ENCODE assay signal across 8 mouse cellular contexts in genomic region chr11:118400566-118400936, GRCm38 (mm10). TPM values are rescaled to one million over a fixed set of nuclear protein-coding genes. Genes with fewer than 3 reads are reported as not detected.
A peak's percentile ranks its signal among the peaks of the same experiment; 100 is the strongest.
DNase-seq lines count a peak whose midpoint lies in the region; ATAC-seq and TF ChIP-seq lines count a peak whose summit lies in the region.

No protein-coding gene starts in this region.

- H3K4me3 ChIP-seq in layer of hippocampus, adult 2 months = peak overlapping the region; percentile 17
- peak overlapping the region; percentile 34 for H3K4me3 ChIP-seq in liver, embryonic 15.5 days (replicated peaks)
- no peak overlapping the region for H3K4me3 ChIP-seq in forebrain, embryonic 11.5 days (ENCODE audit: low read depth, low read length)

- H3K9ac ChIP-seq in liver, embryonic 15.5 days = no peak overlapping the region
- no peak overlapping the region for H3K9ac ChIP-seq in forebrain, embryonic 11.5 days (ENCODE audit: low read length)

- H3K36me3 ChIP-seq in liver, embryonic 15.5 days (replicated peaks) = peaks cover 14% of the 10 kb centered on the region
- H3K36me3 ChIP-seq in forebrain, embryonic 11.5 days (ENCODE audit: control insufficient read depth, insufficient read depth, low read length) = no peaks in the 10 kb centered on the region; the same call in 1 of the 2 replicates

- TF ChIP-seq CTCF in layer of hippocampus, adult 2 months (conservative IDR thresholded peaks at IDR 0.05) = no peak

- peak overlapping the region; percentile 55 for H3K4me2 ChIP-seq in liver, embryonic 15.5 days
- H3K4me2 ChIP-seq in forebrain, embryonic 11.5 days (ENCODE audit: low read depth, low read length, severe bottlenecking) = no peak overlapping the region

- no peak for ATAC-seq in liver, embryonic 15.5 days (ENCODE audit: insufficient read depth)
- no peak for ATAC-seq in forebrain, embryonic 11.5 days (replicated peaks; ENCODE audit: low FRiP score)

- no peak for DNase-seq in layer of hippocampus, adult 2 months (ENCODE audit: low spot score in 2 of 2)
- no peak for DNase-seq in layer of hippocampus, adult 11-12 months (ENCODE audit: low spot score)
- DNase-seq in cerebellum, postnatal 25 days = peak; percentile 5 to 35
- DNase-seq in heart, postnatal 10 days = peak; percentile 60 to 61
- peak; percentile 4 for DNase-seq in urinary bladder, postnatal 25 days (ENCODE audit: low spot score)
- DNase-seq in forebrain, embryonic 11.5 days (ENCODE audit: low spot score) = no peak
- no peak for DNase-seq in right cerebral cortex, postnatal 36 days (ENCODE audit: low spot score in 2 of 2)

- H3K9me3 ChIP-seq in liver, embryonic 15.5 days (replicated peaks) = no peaks in the 10 kb centered on the region
- H3K9me3 ChIP-seq in forebrain, embryonic 11.5 days (ENCODE audit: control insufficient read depth, low read length) = no peaks in the 10 kb centered on the region

- intact Hi-C loops in heart, postnatal 10 days (cut with DNase I) = loop anchor here (10.0 kb wide), 1 partner anchor 316 kb away; no protein-coding TSS in a partner anchor

- no peaks in the 10 kb centered on the region for H3K27me3 ChIP-seq in liver, embryonic 15.5 days
- no peaks in the 10 kb centered on the region for H3K27me3 ChIP-seq in forebrain, embryonic 11.5 days (ENCODE audit: control insufficient read depth, insufficient read depth, low read length)

- peaks cover 35% of the 10 kb centered on the region for H3K4me1 ChIP-seq in liver, embryonic 15.5 days (replicated peaks)
- H3K4me1 ChIP-seq in forebrain, embryonic 11.5 days (replicated peaks; ENCODE audit: control insufficient read depth, insufficient read depth, low read length) = no peaks in the 10 kb centered on the region

- 10% methylated on average over 6 of the region's 6 CpGs for WGBS in liver, embryonic 15.5 days (ENCODE audit: insufficient replicate concordance)
- WGBS in forebrain, embryonic 11.5 days = 56% methylated on average over 6 of the region's 6 CpGs

- peak overlapping the region; percentile 91 for H3K27ac ChIP-seq in layer of hippocampus, adult 2 months
- peak overlapping the region; percentile 51 for H3K27ac ChIP-seq in liver, embryonic 15.5 days (replicated peaks)
- no peak overlapping the region for H3K27ac ChIP-seq in forebrain, embryonic 11.5 days (ENCODE audit: low read depth, low read length)

RNA-seq across cellular contexts. Expression of gene Lgals3bp, which starts 1.3 kb away (rescaled TPM):
- 10 to 100 TPM; 17.8 to 18.3 TPM for total RNA-seq in layer of hippocampus, adult 2 months (2021)
- 10 to 100 TPM; 31.3 to 31.7 TPM for total RNA-seq in heart, postnatal 10 days (2021)
- polyA plus RNA-seq in liver, embryonic 15.5 days (2015; fragmentation: Nextera tagmentation; extraction: Ambion mirVana) = 42.7 and 43.9 TPM in 2 replicates
- polyA plus RNA-seq in forebrain, embryonic 11.5 days (2014; fragmentation: Nextera tagmentation; extraction: Ambion mirVana) = 0.71 and 1.1 TPM in 2 replicates

RNA-seq across cellular contexts. Expression of gene Cant1, which starts 18.3 kb away (rescaled TPM):
- total RNA-seq in layer of hippocampus, adult 2 months (2021) = 10 to 100 TPM; 38.0 to 40.5 TPM
- 10 to 100 TPM; 20.4 to 22.0 TPM for total RNA-seq in heart, postnatal 10 days (2021)
- polyA plus RNA-seq in liver, embryonic 15.5 days (2015; fragmentation: Nextera tagmentation; extraction: Ambion mirVana) = 9.9 and 10.8 TPM in 2 replicates
- polyA plus RNA-seq in forebrain, embryonic 11.5 days (2014; fragmentation: Nextera tagmentation; extraction: Ambion mirVana) = 25.4 and 30.8 TPM in 2 replicates

RNA-seq across cellular contexts. Expression of gene C1qtnf1, which starts 27.5 kb away (rescaled TPM):
- 1 to 10 TPM; 3.0 to 3.9 TPM for total RNA-seq in layer of hippocampus, adult 2 months (2021)
- total RNA-seq in heart, postnatal 10 days (2021) = 10 to 100 TPM; 38.0 to 38.4 TPM
- 1.9 and 2.0 TPM in 2 replicates for polyA plus RNA-seq in liver, embryonic 15.5 days (2015; fragmentation: Nextera tagmentation; extraction: Ambion mirVana)
- 2.0 and 2.3 TPM in 2 replicates for polyA plus RNA-seq in forebrain, embryonic 11.5 days (2014; fragmentation: Nextera tagmentation; extraction: Ambion mirVana)

RNA-seq across cellular contexts. Expression of gene Timp2, which starts 45.0 kb away (rescaled TPM):
- total RNA-seq in layer of hippocampus, adult 2 months (2021) = 100 to 1,000 TPM; 168 to 196 TPM
- 100 to 1,000 TPM; 199 to 211 TPM for total RNA-seq in heart, postnatal 10 days (2021)
- polyA plus RNA-seq in liver, embryonic 15.5 days (2015; fragmentation: Nextera tagmentation; extraction: Ambion mirVana) = 5.8 and 5.9 TPM in 2 replicates
- 48.0 and 50.8 TPM in 2 replicates for polyA plus RNA-seq in forebrain, embryonic 11.5 days (2014; fragmentation: Nextera tagmentation; extraction: Ambion mirVana)

RNA-seq across cellular contexts. Expression of gene Cep295nl, which starts 58.3 kb away (rescaled TPM):
- 1 to 10 TPM; 1.1 to 1.6 TPM for total RNA-seq in layer of hippocampus, adult 2 months (2021)
- 1 to 10 TPM; 1.4 to 2.0 TPM for total RNA-seq in heart, postnatal 10 days (2021)
- polyA plus RNA-seq in liver, embryonic 15.5 days (2015; fragmentation: Nextera tagmentation; extraction: Ambion mirVana) = not detected in 2 replicates
- polyA plus RNA-seq in forebrain, embryonic 11.5 days (2014; fragmentation: Nextera tagmentation; extraction: Ambion mirVana) = 0.44 and 0.60 TPM in 2 replicates

Comparison
In these comparisons a context has a peak if more than half of its experiments do, and no peak if none do; other contexts are left out.
1. DNase-seq: peak in cerebellum, postnatal 25 days (2 of 2), heart, postnatal 10 days (2 of 2) and urinary bladder, postnatal 25 days (single experiment); none in layer of hippocampus, adult 2 months (0 of 2), layer of hippocampus, adult 11-12 months (single experiment), forebrain, embryonic 11.5 days (single experiment) and right cerebral cortex, postnatal 36 days (0 of 2).
2. RNA of gene C1qtnf1, which starts 27.5 kb away (total RNA-seq): 38.0 to 38.4 TPM in heart, postnatal 10 days; 3.0 to 3.9 TPM in layer of hippocampus, adult 2 months; every median in the first group is over 4 times any median in the second.